Mouse (Mus musculus) retina, adult 2 months (tissue): ENCODE measurements at regions not wholly inside any gene's neighbourhood (a gene's known extent, or its start where the extent isn't known, plus 50 kb on each side); places are given as distances from the start of the nearest gene placed in this dataset.
A peak's percentile ranks its signal among the peaks of the same experiment; 100 is the strongest.

ENCODE experiments used
- DNase-seq: peaks from one replicate; pipeline ENCODE4 v3.0.0-alpha.2; 2012; ENCODE audit warnings: low read depth, low spot score

GRCm38 (mm10) chr12:27619616-27620015 lies 277.2 kb upstream of the Sox11 start:
- DNase-seq, result no peak

GRCm38 (mm10) chr12:27604061-27604679 lies 261.8 kb upstream of the Sox11 start:
- DNase-seq, result no peak

GRCm38 (mm10) chr12:27599149-27599548 lies 256.8 kb upstream of the Sox11 start:
- DNase-seq, result peak; percentile 25

GRCm38 (mm10) chr12:27597878-27598277 lies 255.5 kb upstream of the Sox11 start:
- no peak for DNase-seq

GRCm38 (mm10) chr12:27597322-27597721 lies 254.9 kb upstream of the Sox11 start:
- no peak for DNase-seq

- DNase-seq, result no peak
Measured at GRCm38 (mm10) chr12:27595576-27595975, 253.2 kb upstream of the Sox11 start.

- no peak for DNase-seq
Measured at GRCm38 (mm10) chr12:27593436-27593835, 251.1 kb upstream of the Sox11 start.

GRCm38 (mm10) chr12:27576109-27576700 lies 233.8 kb upstream of the Sox11 start:
- DNase-seq, result no peak

- no peak for DNase-seq
Measured at GRCm38 (mm10) chr12:27575629-27576028, 233.3 kb upstream of the Sox11 start.

GRCm38 (mm10) chr12:27567250-27567649 lies 224.9 kb upstream of the Sox11 start:
- no peak for DNase-seq

- DNase-seq, result no peak
Measured at GRCm38 (mm10) chr12:27565965-27566507, 223.7 kb upstream of the Sox11 start.

GRCm38 (mm10) chr12:27564641-27565306 lies 222.4 kb upstream of the Sox11 start:
- no peak for DNase-seq

GRCm38 (mm10) chr12:27563900-27564299 lies 221.5 kb upstream of the Sox11 start:
- DNase-seq, result no peak

GRCm38 (mm10) chr12:27552809-27553208 lies 210.4 kb upstream of the Sox11 start:
- no peak for DNase-seq

GRCm38 (mm10) chr12:27538210-27538609 lies 195.8 kb upstream of the Sox11 start:
- no peak for DNase-seq

GRCm38 (mm10) chr12:27537507-27537906 lies 195.1 kb upstream of the Sox11 start:
- no peak for DNase-seq

- no peak for DNase-seq
Measured at GRCm38 (mm10) chr12:27537017-27537416, 194.6 kb upstream of the Sox11 start.

GRCm38 (mm10) chr12:27525604-27526003 lies 183.2 kb upstream of the Sox11 start:
- no peak for DNase-seq

- DNase-seq, result no peak
Measured at GRCm38 (mm10) chr12:27513253-27513652, 170.9 kb upstream of the Sox11 start.

GRCm38 (mm10) chr12:27508226-27508560 lies 165.8 kb upstream of the Sox11 start:
- no peak for DNase-seq

GRCm38 (mm10) chr12:27507523-27508225 lies 165.3 kb upstream of the Sox11 start:
- no peak for DNase-seq
